Mouse (Mus musculus) embryonic facial prominence, embryonic 14.5 days (tissue): ENCODE results near the gene Syna. TPM values are rescaled to one million over a fixed set of nuclear protein-coding genes. Genes with fewer than 3 reads are reported as not detected.
A peak's percentile ranks its signal among the peaks of the same experiment; 100 is the strongest.

ENCODE experiments used
- ATAC-seq: fragments of 200-750 bp; cut with Nextera tagmentation; 2 replicates; pipeline ENCODE4 v1.8.0; 2017; ENCODE audit warnings: low read depth, moderate number of reproducible peaks, moderate TSS enrichment
- DNase-seq: peaks from one replicate; pipeline ENCODE4 v3.0.0-alpha.2; 2015; ENCODE audit warnings: low spot score
- H3K27ac ChIP-seq: fragments of 300-500 bp; sonication (generic); replicated peaks from 2 replicates; pipeline ENCODE4 v1.5.1; 2014; ENCODE audit warnings: low read depth, mild to moderate bottlenecking, low read length, moderate library complexity
- H3K27me3 ChIP-seq: fragments of 300-500 bp; sonication (generic); replicated peaks from 2 replicates; pipeline ENCODE4 v1.6.1; 2014; ENCODE audit warnings: low read length; ENCODE audit not compliant: control insufficient read depth, insufficient read depth
- H3K36me3 ChIP-seq: fragments of 300-500 bp; sonication (generic); 2 replicates; pipeline ENCODE4 v1.6.1; 2014; ENCODE audit warnings: low read length, mixed read lengths; ENCODE audit not compliant: control insufficient read depth, insufficient read depth
- H3K4me1 ChIP-seq: fragments of 300-500 bp; sonication (generic); 2 replicates; pipeline ENCODE4 v1.6.1; 2014; ENCODE audit warnings: antibody characterized with exemption, low read length; ENCODE audit not compliant: control insufficient read depth, insufficient read depth
- H3K4me2 ChIP-seq: fragments of 300-500 bp; sonication (generic); 2 replicates; pipeline ENCODE4 v1.6.1; 2014; ENCODE audit warnings: low read depth, mild to moderate bottlenecking, low read length, moderate library complexity, mixed read lengths
- H3K4me3 ChIP-seq: fragments of 300-500 bp; sonication (generic); 2 replicates; pipeline ENCODE4 v1.5.1; 2014; ENCODE audit warnings: low read depth, mild to moderate bottlenecking, low read length
- H3K9ac ChIP-seq: fragments of 300-500 bp; sonication (generic); 2 replicates; pipeline ENCODE4 v1.6.1; 2014; ENCODE audit warnings: low read depth, mild to moderate bottlenecking, low read length, moderate library complexity, mixed read lengths
- H3K9me3 ChIP-seq: fragments of 300-500 bp; sonication (generic); 2 replicates; pipeline ENCODE4 v1.6.1; 2016; ENCODE audit warnings: low read length; ENCODE audit not compliant: control insufficient read depth
- WGBS: fragments of 180-500 bp; shearing (Covaris S2); extraction: QIAGEN DNeasy Blood & Tissue Kit; methylation state at CpG from one replicate; pipeline ENCODE4 v1.1.7; 2014; 5-methylcytosine and 5-hydroxymethylcytosine counted together
- polyA plus RNA-seq: library from polyadenylated mRNA; unstranded; fragments of >200 nt; fragmentation: Nextera tagmentation; extraction: Ambion mirVana; gene quantifications from 2 replicates; pipeline ENCODE4 v1.2.1, GENCODE M21; 2014

The Syna gene
- polyA plus RNA-seq, 1 experiment from 2014 or later: 0.24 TPM

DNA sequence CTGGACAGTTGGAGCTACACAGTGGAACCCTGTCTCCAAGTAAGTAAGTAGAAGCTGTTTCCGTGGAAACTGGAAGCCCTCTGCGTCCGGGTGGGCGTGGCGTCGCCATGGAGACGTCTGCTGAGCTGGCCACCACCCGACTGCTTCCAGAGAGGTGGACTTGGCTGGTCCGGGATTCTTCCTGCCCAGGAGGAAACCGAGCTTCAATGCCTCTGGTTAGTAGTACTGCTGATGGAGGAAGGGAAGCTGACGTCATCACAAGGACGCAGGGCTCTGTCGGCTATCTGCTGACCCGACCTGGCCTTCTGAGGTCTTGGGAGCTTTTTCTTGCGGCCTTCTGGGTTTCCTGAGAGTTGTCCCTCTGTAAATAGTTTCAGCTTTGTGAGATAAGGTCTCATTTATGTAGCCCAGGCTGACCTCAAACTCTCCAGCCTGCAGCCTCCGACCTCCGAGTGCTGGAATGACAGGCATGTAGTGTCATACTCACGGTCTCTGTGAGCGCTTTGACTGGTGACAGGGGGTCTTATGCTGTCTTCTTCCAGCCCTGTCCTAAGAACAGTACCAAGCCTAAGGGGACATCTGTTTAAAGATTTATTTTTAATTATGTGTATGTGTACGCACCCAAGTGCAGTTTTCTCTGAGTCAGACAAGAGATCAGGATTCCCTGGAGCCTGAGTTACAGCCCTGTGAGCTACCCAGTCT, 4.4 kb downstream of the Syna start:
- Histone ChIP-seq H3K4me3 (no peak overlapping the region; the same call in 1 of the 2 replicates), H3K27me3 (no peaks in the 10 kb centered on the region), H3K4me1 (peaks cover 15% of the 10 kb centered on the region), H3K9me3 (0 out of 2 replicates have a peak, but pooled peaks cover 4% of the 10 kb centered on the region), H3K4me2 (peak overlapping the region; percentile 38), H3K9ac (peak overlapping the region; percentile 14; the same call in 1 of the 2 replicates), H3K36me3 (no peaks in the 10 kb centered on the region), H3K27ac (peak overlapping the region; percentile 63)
- WGBS: 7% methylated on average over 20 of the region's 20 CpGs
- ATAC-seq (peak; percentile 2; the same call in 1 of the 2 replicates), DNase-seq (peak; percentile 89)

- no peak overlapping the region for H3K4me3 ChIP-seq
- WGBS: 77% methylated on average over 5 of the region's 5 CpGs
- H3K27ac ChIP-seq: no peak overlapping the region
- no peak overlapping the region for H3K9ac ChIP-seq
- ATAC-seq (no peak), DNase-seq (no peak)
- H3K27me3 ChIP-seq: no peaks in the 10 kb centered on the region
- H3K9me3 ChIP-seq: 0 out of 2 replicates have a peak, but pooled peaks cover 4% of the 10 kb centered on the region
- peaks cover 20% of the 10 kb centered on the region for H3K4me1 ChIP-seq
- no peaks in the 10 kb centered on the region for H3K36me3 ChIP-seq
- H3K4me2 ChIP-seq: no peak overlapping the region
Measured at GRCm38 (mm10) chr5:134553951-134554546, 5.9 kb downstream of the Syna start.

- 2% methylated on average over 45 of the region's 61 CpGs for WGBS
- H3K4me3 ChIP-seq: peak within 1 kb of the TSS; percentile 76
- no peaks in the 10 kb centered on the region for H3K27me3 ChIP-seq
- H3K4me2 ChIP-seq: peak within 1 kb of the TSS; percentile 89
- peak; percentile 98 for DNase-seq
- H3K27ac ChIP-seq: peak within 1 kb of the TSS; percentile 94
- H3K9ac ChIP-seq: peak within 1 kb of the TSS; percentile 81
- no peaks in the 10 kb centered on the region for H3K36me3 ChIP-seq
- 0 out of 2 replicates have a peak, but pooled peaks cover 2% of the 10 kb centered on the region for H3K9me3 ChIP-seq
- H3K4me1 ChIP-seq: peaks cover 20% of the 10 kb centered on the region
- peak; percentile 94 for ATAC-seq
Measured at GRCm38 (mm10) chr5:134552110-134552972, 7.6 kb downstream of the Syna start, which contains the start of gene Clip2. TSS of gene Clip2 (minus strand) at chr5:134552434.

- H3K27ac ChIP-seq: peak overlapping the region; percentile 94
- no peaks in the 10 kb centered on the region for H3K36me3 ChIP-seq
- no peaks in the 10 kb centered on the region for H3K9me3 ChIP-seq
- H3K4me1 ChIP-seq: peaks cover 20% of the 10 kb centered on the region
- peak overlapping the region; percentile 81 for H3K9ac ChIP-seq
- H3K27me3 ChIP-seq: no peaks in the 10 kb centered on the region
- ATAC-seq (peak; percentile 5; the same call in 1 of the 2 replicates), DNase-seq (peak; percentile 60)
- 1% methylated on average over 38 of the region's 52 CpGs for WGBS
- H3K4me2 ChIP-seq: peak overlapping the region; percentile 89
- H3K4me3 ChIP-seq: peak overlapping the region; percentile 76
Measured at GRCm38 (mm10) chr5:134551233-134552109, 8.5 kb downstream of the Syna start.

- no peak for DNase-seq
- Histone ChIP-seq H3K4me2 (peak overlapping the region; percentile 89), H3K9me3 (no peaks in the 10 kb centered on the region), H3K36me3 (no peaks in the 10 kb centered on the region), H3K4me3 (peak overlapping the region; percentile 76), H3K27ac (peak overlapping the region; percentile 94), H3K9ac (peak overlapping the region; percentile 81), H3K27me3 (no peaks in the 10 kb centered on the region), H3K4me1 (peaks cover 20% of the 10 kb centered on the region)
- WGBS: 7% methylated on average over 6 of the region's 6 CpGs
- no peak for ATAC-seq
Measured at GRCm38 (mm10) chr5:134550836-134551232, 9.1 kb downstream of the Syna start.

- no peaks in the 10 kb centered on the region for H3K27me3 ChIP-seq
- no peak overlapping the region for H3K4me3 ChIP-seq
- DNase-seq (no peak), ATAC-seq (no peak)
- peaks cover 13% of the 10 kb centered on the region for H3K4me1 ChIP-seq
- H3K9ac ChIP-seq: no peak overlapping the region
- WGBS: 90% methylated on average over 2 of the region's 3 CpGs
- no peak overlapping the region for H3K4me2 ChIP-seq
- no peaks in the 10 kb centered on the region for H3K36me3 ChIP-seq
- H3K27ac ChIP-seq: no peak overlapping the region
- H3K9me3 ChIP-seq: no peaks in the 10 kb centered on the region
Measured at GRCm38 (mm10) chr5:134549640-134550168, 10.3 kb downstream of the Syna start.

DNA sequence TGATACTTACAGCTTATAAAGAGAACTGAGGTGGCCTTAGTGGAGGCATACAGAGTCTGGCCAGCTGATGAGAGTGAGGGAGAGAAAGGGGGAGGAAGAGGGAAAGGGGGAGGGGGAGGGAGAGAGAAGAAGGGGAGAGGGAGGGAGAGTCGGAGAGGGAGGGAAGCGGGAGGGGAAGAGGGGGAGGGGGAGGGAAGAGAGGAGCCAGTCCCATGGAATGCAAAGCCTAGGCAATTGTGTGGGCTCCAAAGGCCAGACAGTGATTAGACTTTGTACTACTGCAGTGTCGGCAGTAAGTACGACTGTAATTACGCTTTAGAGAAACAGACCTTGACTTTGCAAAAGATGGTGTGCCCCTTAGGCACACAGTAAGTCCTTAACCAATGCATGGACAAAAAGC, 11.7 kb downstream of the Syna start:
- Histone ChIP-seq H3K4me2 (no peak overlapping the region), H3K36me3 (no peaks in the 10 kb centered on the region), H3K27ac (no peak overlapping the region), H3K4me1 (peaks cover 13% of the 10 kb centered on the region), H3K27me3 (no peaks in the 10 kb centered on the region), H3K9ac (no peak overlapping the region), H3K4me3 (no peak overlapping the region), H3K9me3 (no peaks in the 10 kb centered on the region)
- DNase-seq: no peak
- no peak for ATAC-seq
- 38% methylated on average over 5 of the region's 5 CpGs for WGBS
